Mouse (Mus musculus) layer of hippocampus, adult 18-20 months (tissue): Measurements from ENCODE around the gene Sesn1. TPM values are rescaled to one million over a fixed set of nuclear protein-coding genes. Genes with fewer than 3 reads are reported as not detected.

Source experiments
- total RNA-seq, 2 experiments: library from RNA; stranded (reverse); gene quantifications; 2 replicates each; pipeline ENCODE4 v1.2.3; 2021

The Sesn1 gene
- total RNA-seq, 2 experiments from 2014 or later, result 54.1 to 55.6 TPM

Other genes with a start within 250 kb of the Sesn1 start
- 1 to 10 TPM; 1.7 to 2.3 TPM for gene Ccdc162, start 93.3 kb upstream of the Sesn1 start, total RNA-seq
- gene Cep57l1, start 64 bp upstream of the Sesn1 start, total RNA-seq, result 1 to 10 TPM; 5.5 to 6.6 TPM
- 10 to 100 TPM; 10.4 to 10.6 TPM for gene Armc2, start 208.5 kb downstream of the Sesn1 start, total RNA-seq